Mouse (Mus musculus): ENCODE results near the gene Ankef1.
A peak's percentile ranks its signal among the peaks of the same experiment; 100 is the strongest.

Ankef1 gene

GRCm38 (mm10) chr2:136501651-136502050, at the start of gene Ankef1:
Ankef1 (plus strand) TSS chr2:136501910.
- DNase-seq, result no peak

- DNase-seq, result peak in 1 of 2 experiments; percentile 23
Observed at GRCm38 (mm10) chr2:136456468-136456867, 45.2 kb upstream of the Ankef1 start.

- no peak for DNase-seq
Observed at GRCm38 (mm10) chr2:136456875-136457274, 44.8 kb upstream of the Ankef1 start.

- DNase-seq, result no peak
Observed at GRCm38 (mm10) chr2:136477656-136478055, 24.1 kb upstream of the Ankef1 start.

- no peak for DNase-seq
Observed at GRCm38 (mm10) chr2:136482269-136482668, 19.4 kb upstream of the Ankef1 start.

- DNase-seq, result no peak
Observed at GRCm38 (mm10) chr2:136483058-136483457, 18.7 kb upstream of the Ankef1 start.

GRCm38 (mm10) chr2:136484955-136485354, 16.8 kb upstream of the Ankef1 start:
- DNase-seq, result no peak

- no peak for DNase-seq
Observed at GRCm38 (mm10) chr2:136485401-136485800, 16.3 kb upstream of the Ankef1 start.

GRCm38 (mm10) chr2:136485815-136486619, 15.7 kb upstream of the Ankef1 start:
- peak; percentile 44 to 80 for DNase-seq

GRCm38 (mm10) chr2:136486986-136487385, 14.7 kb upstream of the Ankef1 start:
- DNase-seq, result no peak

GRCm38 (mm10) chr2:136511073-136511472, 9.4 kb downstream of the Ankef1 start:
- DNase-seq, result no peak

- peak in 1 of 2 experiments; percentile 34 for DNase-seq
Observed at GRCm38 (mm10) chr2:136511756-136512155, 10.0 kb downstream of the Ankef1 start.

GRCm38 (mm10) chr2:136512802-136513201, 11.1 kb downstream of the Ankef1 start:
- DNase-seq, result no peak

- no peak for DNase-seq
Observed at GRCm38 (mm10) chr2:136513806-136514205, 12.1 kb downstream of the Ankef1 start.

GRCm38 (mm10) chr2:136515501-136515900, 13.8 kb downstream of the Ankef1 start:
- no peak for DNase-seq

- DNase-seq, result no peak
Observed at GRCm38 (mm10) chr2:136528937-136529336, 27.2 kb downstream of the Ankef1 start.

GRCm38 (mm10) chr2:136532033-136532432, 30.3 kb downstream of the Ankef1 start:
- peak; percentile 70 to 77 for DNase-seq

- DNase-seq, result peak in 1 of 2 experiments; percentile 9
Observed at GRCm38 (mm10) chr2:136558020-136558419, 56.3 kb downstream of the Ankef1 start.

GRCm38 (mm10) chr2:136562336-136562735, 60.6 kb downstream of the Ankef1 start:
- DNase-seq, result no peak

- DNase-seq, result no peak
Observed at GRCm38 (mm10) chr2:136570856-136571255, 69.1 kb downstream of the Ankef1 start.

- peak in 1 of 2 experiments; percentile 10 for DNase-seq
Observed at GRCm38 (mm10) chr2:136582762-136583161, 81.1 kb downstream of the Ankef1 start.

GRCm38 (mm10) chr2:136588811-136589210, 87.1 kb downstream of the Ankef1 start:
- no peak for DNase-seq

- peak in 1 of 2 experiments; percentile 47 for DNase-seq
Observed at GRCm38 (mm10) chr2:136596451-136596850, 94.7 kb downstream of the Ankef1 start.

- DNase-seq, result no peak
Observed at GRCm38 (mm10) chr2:136598743-136599142, 97.0 kb downstream of the Ankef1 start.

Measured in kidney, postnatal 25 days (tissue).